Mouse (Mus musculus): ENCODE measurements around the gene Rdh8.

Gene Rdh8

GRCm38 (mm10) chr9:20818236-20818635, at the start of gene Rdh8:
TSS of gene Rdh8 (plus strand) at chr9:20818503.
- in situ Hi-C loops (cut with MseI, MboI): no loop called here

- in situ Hi-C loops (cut with MseI, MboI): no loop called here
Measured at GRCm38 (mm10) chr9:20781286-20781685, 37.0 kb upstream of the Rdh8 start.

DNA sequence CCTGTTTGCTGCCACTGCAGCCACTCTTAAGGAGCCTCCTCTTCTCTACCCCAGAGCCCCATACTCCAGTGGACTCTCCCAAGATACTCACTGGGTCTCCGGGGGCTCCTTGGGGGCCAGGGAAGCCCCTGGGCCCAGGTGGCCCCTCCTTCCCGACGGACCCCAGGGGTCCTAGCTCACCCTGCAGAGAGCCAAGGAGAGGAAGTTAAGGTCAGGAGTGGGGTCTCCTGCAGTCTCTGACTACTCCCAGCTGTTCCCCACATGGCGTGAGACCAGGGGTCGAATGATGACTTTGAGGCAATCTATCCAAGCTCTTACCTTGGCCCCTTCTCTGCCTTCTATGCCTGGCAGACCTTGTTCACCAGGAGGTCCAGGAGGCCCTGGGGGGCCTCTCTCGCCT, 33.2 kb upstream of the Rdh8 start:
- in situ Hi-C loops (cut with MseI, MboI): no loop called here

- in situ Hi-C loops (cut with MseI, MboI): no loop called here
Measured at GRCm38 (mm10) chr9:20787992-20788391, 30.3 kb upstream of the Rdh8 start.

GRCm38 (mm10) chr9:20789651-20790050, 28.7 kb upstream of the Rdh8 start:
- in situ Hi-C loops (cut with MseI, MboI): no loop called here

GRCm38 (mm10) chr9:20790345-20790744, 28.0 kb upstream of the Rdh8 start:
- in situ Hi-C loops (cut with MseI, MboI): no loop called here

DNA sequence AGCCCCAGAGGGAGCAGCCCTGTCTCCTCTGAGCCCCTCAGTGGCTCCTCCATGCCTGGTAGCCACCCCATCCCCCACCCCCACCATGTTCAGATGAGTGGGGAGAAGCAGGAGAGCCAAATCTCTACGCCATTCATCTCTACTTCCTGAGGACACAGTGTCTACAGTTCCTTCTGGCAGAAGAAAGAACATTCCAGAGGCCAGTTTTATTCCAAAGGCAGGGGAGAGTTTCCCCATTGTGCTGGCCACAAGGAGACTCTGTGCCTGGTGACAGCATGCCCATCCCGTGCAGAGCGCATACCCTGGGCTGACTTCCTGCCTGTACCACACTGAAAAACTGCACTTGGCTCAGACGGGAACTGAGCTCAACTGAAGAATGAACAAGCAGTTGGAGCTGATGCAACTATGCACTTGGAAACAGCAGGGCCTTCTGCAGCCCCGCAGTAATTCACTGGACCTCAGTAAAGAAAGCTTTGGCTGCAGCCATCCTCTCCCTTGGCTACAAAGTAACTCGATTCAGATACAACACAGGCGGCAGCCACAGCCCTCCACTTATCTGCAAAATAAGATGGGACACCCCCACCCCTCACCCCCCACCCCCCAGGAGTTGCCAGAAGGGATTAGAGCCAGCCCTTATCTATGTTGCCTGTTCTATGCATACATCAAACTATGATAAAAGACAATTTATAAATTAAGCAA, 24.0 kb upstream of the Rdh8 start:
- in situ Hi-C loops (cut with MseI, MboI): no loop called here

- in situ Hi-C loops (cut with MseI, MboI): no loop called here
Measured at GRCm38 (mm10) chr9:20804266-20805158, 13.8 kb upstream of the Rdh8 start.

DNA sequence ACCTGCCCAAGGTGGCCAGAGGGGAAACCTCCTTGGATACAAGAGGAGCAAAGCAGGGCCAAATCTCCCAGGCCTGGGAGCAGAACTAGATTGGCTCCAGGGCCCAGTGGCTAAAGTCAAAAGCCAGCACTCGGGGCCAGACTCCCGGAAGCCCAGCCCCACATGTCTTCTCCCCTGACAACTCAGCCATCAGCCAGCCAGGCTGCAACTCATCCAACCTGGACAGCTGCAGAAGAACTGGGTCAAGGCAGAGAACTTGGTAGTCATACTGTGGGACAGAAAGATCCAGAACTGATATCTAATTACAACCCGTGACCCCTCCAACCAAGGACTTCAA, 13.2 kb upstream of the Rdh8 start:
- in situ Hi-C loops (cut with MseI, MboI): no loop called here

DNA sequence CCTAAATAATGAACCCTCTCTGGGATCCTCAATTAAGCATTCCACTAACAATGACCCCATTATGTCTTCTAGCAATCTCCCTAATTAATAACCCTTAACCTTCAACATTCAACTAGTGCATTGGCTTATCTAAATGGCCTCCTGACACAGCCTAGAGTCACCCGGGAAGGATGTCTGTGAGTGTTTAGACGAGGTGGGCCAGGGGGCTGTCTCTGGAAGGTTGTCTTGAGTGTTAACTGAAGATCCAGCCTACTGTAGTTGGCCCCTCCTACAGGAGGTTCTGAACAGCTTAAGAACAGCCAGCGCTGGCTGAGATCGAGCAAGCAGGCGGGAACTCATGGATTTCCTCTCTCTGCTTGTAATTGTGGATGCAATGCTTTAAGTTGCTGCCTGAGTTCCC, 12.6 kb upstream of the Rdh8 start:
- in situ Hi-C loops (cut with MseI, MboI): no loop called here

GRCm38 (mm10) chr9:20810271-20810670, 8.0 kb upstream of the Rdh8 start:
- in situ Hi-C loops (cut with MseI, MboI): no loop called here

DNA sequence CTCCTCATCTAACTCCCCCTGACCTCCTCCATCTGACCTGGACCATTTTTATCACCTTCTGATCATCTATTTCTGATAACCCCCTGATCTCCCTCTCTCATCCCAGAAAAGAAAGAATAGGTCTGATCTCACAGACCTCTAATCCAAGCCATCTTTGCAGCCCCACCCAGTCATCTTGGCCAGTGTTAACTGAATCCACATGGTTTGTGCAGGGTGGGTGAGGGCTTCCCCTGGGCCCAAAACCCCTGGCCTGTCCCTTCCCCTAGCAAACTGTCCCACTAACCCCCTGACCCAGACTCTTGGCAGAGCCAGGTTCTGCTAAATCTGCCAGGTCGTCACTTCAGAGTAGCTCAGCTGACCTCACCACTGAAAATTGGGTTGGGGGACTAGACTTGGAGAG, 7.5 kb upstream of the Rdh8 start:
- in situ Hi-C loops (cut with MseI, MboI): no loop called here

- in situ Hi-C loops (cut with MseI, MboI): no loop called here
Measured at GRCm38 (mm10) chr9:20812537-20813271, 5.6 kb upstream of the Rdh8 start.

DNA sequence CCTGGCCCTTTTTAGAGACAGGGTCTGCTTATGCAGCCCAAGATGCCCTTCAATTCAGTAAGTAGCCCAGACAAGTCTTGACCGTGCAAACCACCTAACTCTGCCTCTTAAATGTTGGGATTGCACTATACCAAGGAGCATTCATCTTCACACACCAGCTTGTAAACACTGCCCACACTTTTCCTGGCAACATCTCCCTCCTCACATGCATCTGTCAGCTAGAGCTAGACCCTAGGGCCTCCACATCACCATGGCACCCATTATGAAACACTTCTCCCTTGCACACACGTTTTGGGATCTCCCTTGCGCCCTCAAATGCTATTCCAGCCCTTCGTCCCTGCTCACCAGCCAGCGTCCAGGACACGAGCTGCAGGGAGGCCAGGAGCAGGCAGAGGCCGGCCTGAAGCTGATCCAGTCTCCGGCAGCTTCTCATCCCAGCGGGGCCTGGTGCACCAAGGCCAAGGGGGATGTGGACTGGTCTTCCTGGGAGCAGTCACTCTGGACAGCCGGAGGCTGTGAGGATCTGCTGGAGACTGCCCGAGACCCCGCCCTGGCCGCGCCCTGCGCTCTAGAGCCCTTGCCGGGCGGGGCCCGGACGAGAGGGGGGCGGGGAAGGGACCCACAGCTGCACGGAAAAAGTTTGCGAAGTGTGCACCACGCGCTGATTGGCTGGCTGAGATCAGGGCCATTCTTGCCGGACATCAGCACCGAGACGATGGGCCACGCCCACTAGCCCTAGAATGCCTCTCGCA, 3.6 kb upstream of the Rdh8 start, which contains the start of gene Col5a3:
TSS of gene Col5a3 (minus strand) at position 547 of the 752 bp plus-strand sequence.
- in situ Hi-C loops (cut with MseI, MboI): no loop called here

GRCm38 (mm10) chr9:20820001-20820400, 1.7 kb downstream of the Rdh8 start:
- in situ Hi-C loops (cut with MseI, MboI): no loop called here

DNA sequence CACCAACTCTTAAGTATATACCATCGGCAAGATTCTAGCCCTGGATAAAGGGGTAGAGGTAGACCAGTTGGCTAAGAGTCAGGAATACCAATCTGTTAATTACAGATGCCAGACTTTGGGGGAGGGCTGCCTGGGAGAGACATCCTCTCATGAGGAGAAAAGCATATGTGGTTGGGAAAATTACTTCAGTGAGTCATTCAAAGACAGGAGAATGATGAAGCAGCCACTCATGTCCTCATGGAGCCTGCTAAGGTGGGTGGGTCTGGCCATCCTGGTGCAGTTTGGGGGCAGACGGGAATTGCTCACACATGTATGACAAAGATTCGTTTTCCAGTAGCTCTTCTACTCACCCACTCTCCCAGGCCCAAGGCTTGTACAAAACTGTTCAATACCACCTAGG, 4.5 kb downstream of the Rdh8 start:
- in situ Hi-C loops (cut with MseI, MboI): no loop called here

- in situ Hi-C loops (cut with MseI, MboI): no loop called here
Measured at GRCm38 (mm10) chr9:20825781-20826180, 7.5 kb downstream of the Rdh8 start.

- in situ Hi-C loops (cut with MseI, MboI): no loop called here
Measured at GRCm38 (mm10) chr9:20828127-20828526, 9.8 kb downstream of the Rdh8 start.

DNA sequence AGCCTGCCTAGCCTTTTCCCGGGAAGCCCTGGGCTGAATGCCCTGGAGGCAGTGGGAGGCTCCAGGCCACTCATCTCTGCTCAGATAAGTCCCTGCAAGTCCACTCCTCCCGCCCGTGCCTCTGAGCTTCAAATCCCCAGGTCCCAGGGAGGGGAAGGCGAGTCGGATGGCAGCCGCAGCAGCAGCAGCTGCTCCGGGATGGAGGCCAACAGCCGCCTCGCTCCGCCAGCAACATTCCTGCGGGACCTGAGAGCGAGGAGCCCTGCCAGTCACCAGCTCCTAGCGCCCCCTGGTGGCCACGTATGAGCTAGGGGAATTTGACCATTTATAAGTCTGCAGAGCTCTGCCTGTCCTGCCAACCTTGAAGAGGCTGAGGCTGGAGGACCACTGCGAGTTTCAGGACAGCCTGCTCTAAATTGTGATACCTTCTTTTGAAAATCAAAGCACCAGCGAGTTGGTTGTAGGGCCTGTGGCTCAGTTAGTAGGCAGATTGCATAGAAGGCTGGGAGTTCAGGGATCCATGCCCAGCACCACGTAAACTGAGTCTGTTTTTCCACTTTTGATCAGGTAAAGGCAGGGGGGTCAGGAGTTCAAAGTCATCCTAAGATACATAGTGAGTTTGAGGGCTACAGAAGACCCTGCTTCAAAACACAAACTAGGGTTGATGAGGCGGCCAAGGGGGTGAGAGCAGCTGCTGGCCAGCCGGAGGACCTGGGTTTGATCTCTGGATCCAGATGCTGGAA, 12.8 kb downstream of the Rdh8 start:
- in situ Hi-C loops (cut with MseI, MboI): loop anchor here in 1 of 2 experiments (5.0 kb wide), 1 partner anchor 89 kb away; no protein-coding TSS in a partner anchor

DNA sequence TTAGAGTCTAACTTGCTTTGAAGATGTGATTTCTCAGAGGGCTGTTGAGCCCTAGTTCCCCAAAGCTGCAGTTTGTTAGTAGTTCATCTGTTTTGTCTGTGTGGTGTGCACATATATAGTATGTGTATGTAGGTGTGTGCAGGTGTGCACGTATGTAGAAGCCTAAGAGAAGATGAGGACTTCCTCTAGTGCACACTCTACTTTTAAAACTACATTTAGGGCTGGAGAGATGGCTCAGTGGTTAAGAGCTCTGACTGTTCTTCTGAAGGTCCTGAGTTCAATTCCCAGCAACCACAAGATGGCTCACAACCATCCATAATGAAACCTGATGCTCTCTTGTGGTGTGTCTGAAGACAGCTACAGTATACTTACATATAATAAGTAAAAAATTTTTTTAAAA, 16.6 kb downstream of the Rdh8 start:
- in situ Hi-C loops (cut with MseI, MboI): loop anchor here in 1 of 2 experiments (5.0 kb wide), 1 partner anchor 93 kb away; no protein-coding TSS in a partner anchor
